Mouse (Mus musculus): ENCODE data around the gene Atxn1.

- TF ChIP-seq POLR2A (IDR thresholded peaks at IDR 0.05; ENCODE audit: low read depth, low read length) (no peak), CTCF (IDR thresholded peaks at IDR 0.05; ENCODE audit: borderline replicate concordance, insufficient read depth, low read length) (no peak)
Measured at GRCm38 (mm10) chr13:45884878-45885277, 79.9 kb downstream of the Atxn1 start.
